Mouse (Mus musculus) MEL (cell line): ENCODE results near the gene Frs2. TPM values are rescaled to one million over a fixed set of nuclear protein-coding genes. Genes with fewer than 3 reads are reported as not detected.

Source experiments
- DNase-seq: peaks from one replicate; pipeline ENCODE4 v3.0.0; 2011; ENCODE audit warnings: low read depth, low spot score
- H3K27ac ChIP-seq: 2 replicates; pipeline ENCODE4 v1.5.1; 2012; ENCODE audit warnings: low read depth, mild to moderate bottlenecking, control low read depth, low read length, moderate library complexity; ENCODE audit not compliant: control insufficient read depth
- H3K27me3 ChIP-seq, 2 experiments: fragments of 150-350 bp in 1 of 2; sonication (generic) in 1 of 2; 2 replicates each; pipeline ENCODE4 v1.6.1; 2012; ENCODE audit warnings: low read length in 2 of 2, mild to moderate bottlenecking in 2 of 2, improper control_type of control experiment in 1 of 2, moderate library complexity in 1 of 2; ENCODE audit not compliant: insufficient read depth in 2 of 2, control insufficient read depth in 1 of 2
- H3K36me3 ChIP-seq, 2 experiments: 2 replicates each; pipeline ENCODE4 v1.6.1; 2012 to 2014; ENCODE audit warnings: low read length in 2 of 2, improper control_type of control experiment in 1 of 2, inconsistent platforms in 1 of 2, mild to moderate bottlenecking in 1 of 2; ENCODE audit not compliant: insufficient read depth in 2 of 2, control insufficient read depth in 1 of 2
- H3K4me1 ChIP-seq, 2 experiments: fragments of 150-350 bp in 1 of 2; sonication (generic) in 1 of 2; 2 replicates each; pipeline ENCODE4 v1.6.1; 2012; ENCODE audit warnings: low read length in 2 of 2, improper control_type of control experiment in 1 of 2, mild to moderate bottlenecking in 1 of 2; ENCODE audit not compliant: insufficient read depth in 2 of 2, control insufficient read depth in 1 of 2
- H3K4me3 ChIP-seq, 2 experiments: fragments of 150-350 bp in 1 of 2; sonication (generic) in 1 of 2; 2 replicates each; pipeline ENCODE4 v1.5.1; 2012; ENCODE audit warnings: low read depth in 2 of 2, low read length in 2 of 2, mild to moderate bottlenecking in 2 of 2, moderate library complexity in 2 of 2, control low read depth in 1 of 2, improper control_type of control experiment in 1 of 2; ENCODE audit not compliant: control insufficient read depth in 1 of 2, insufficient read depth in 1 of 2
- H3K79me2 ChIP-seq: 2 replicates; pipeline ENCODE4 v1.6.1; 2012; ENCODE audit warnings: mild to moderate bottlenecking, low read length, moderate library complexity; ENCODE audit not compliant: control insufficient read depth, poor library complexity, insufficient read depth
- H3K9ac ChIP-seq: 2 replicates; pipeline ENCODE4 v1.6.1; 2012; ENCODE audit warnings: low read depth, mild to moderate bottlenecking, control low read depth, low read length, moderate library complexity; ENCODE audit not compliant: control insufficient read depth, poor library complexity, severe bottlenecking
- H3K9me3 ChIP-seq: fragments of 150-350 bp; sonication (generic); replicated peaks from 2 replicates; pipeline ENCODE4 v1.6.1; 2012; ENCODE audit warnings: mild to moderate bottlenecking, low read length, improper control_type of control experiment, moderate library complexity; ENCODE audit not compliant: insufficient read depth
- BHLHE40 ChIP-seq: IDR thresholded peaks from 2 replicates; pipeline ENCODE4 v1.6.1; 2012; ENCODE audit warnings: low read depth, mild to moderate bottlenecking, inconsistent platforms, low read length, improper control_type of control experiment, borderline replicate concordance
- CHD1 ChIP-seq: IDR thresholded peaks from 2 replicates; pipeline ENCODE4 v1.6.1; 2012; ENCODE audit warnings: low read depth, mild to moderate bottlenecking, inconsistent platforms, low read length, improper control_type of control experiment
- ELF1 ChIP-seq: IDR thresholded peaks from 2 replicates; pipeline ENCODE4 v1.6.1; 2014; ENCODE audit warnings: low read depth, mild to moderate bottlenecking, inconsistent platforms, low read length, improper control_type of control experiment, moderate library complexity
- EP300 ChIP-seq, 2 experiments: IDR thresholded peaks; 2 replicates each; pipeline ENCODE4 v1.6.1; 2011; ENCODE audit warnings: improper control_type of control experiment in 2 of 2, low read length in 2 of 2, low read depth in 1 of 2, mild to moderate bottlenecking in 1 of 2
- ETS1 ChIP-seq: IDR thresholded peaks from 2 replicates; pipeline ENCODE4 v1.6.1; 2012; ENCODE audit warnings: low read depth, mild to moderate bottlenecking, inconsistent platforms, low read length, improper control_type of control experiment, moderate library complexity
- JUND ChIP-seq: IDR thresholded peaks from 2 replicates; pipeline ENCODE4 v1.6.1; 2011; ENCODE audit warnings: low read depth, mild to moderate bottlenecking, improper control_type of control experiment, low read length
- MAFK ChIP-seq: IDR thresholded peaks from 2 replicates; pipeline ENCODE4 v1.6.1; 2011; ENCODE audit warnings: low read depth, mild to moderate bottlenecking, low read length, improper control_type of control experiment, borderline replicate concordance
- MAX ChIP-seq: IDR thresholded peaks from 2 replicates; pipeline ENCODE4 v1.6.1; 2011; ENCODE audit warnings: low read length, improper control_type of control experiment
- MXI1 ChIP-seq: IDR thresholded peaks from 2 replicates; pipeline ENCODE4 v1.6.1; 2011; ENCODE audit warnings: mild to moderate bottlenecking, low read depth, low read length, improper control_type of control experiment
- MYB ChIP-seq: IDR thresholded peaks from 2 replicates; pipeline ENCODE4 v1.6.1; 2011; ENCODE audit warnings: mild to moderate bottlenecking, low read depth, low read length, improper control_type of control experiment
- MYC ChIP-seq: IDR thresholded peaks from 2 replicates; pipeline ENCODE4 v1.6.1; 2011; ENCODE audit warnings: low read depth, mild to moderate bottlenecking, low read length, improper control_type of control experiment, moderate library complexity
- POLR2AphosphoS2 ChIP-seq: IDR thresholded peaks from 2 replicates; pipeline ENCODE4 v1.6.1; 2011; ENCODE audit warnings: low read length, improper control_type of control experiment
- RCOR1 ChIP-seq: IDR thresholded peaks from 2 replicates; pipeline ENCODE4 v1.6.1; 2012; ENCODE audit warnings: low read depth, mild to moderate bottlenecking, inconsistent platforms, low read length, improper control_type of control experiment
- SMC3 ChIP-seq: IDR thresholded peaks from 2 replicates; pipeline ENCODE4 v1.6.1; 2011; ENCODE audit warnings: low read depth, low read length, improper control_type of control experiment
- TAL1 ChIP-seq: IDR thresholded peaks from 2 replicates; pipeline ENCODE4 v1.6.1; 2012; ENCODE audit warnings: mild to moderate bottlenecking, inconsistent platforms, low read length, moderate library complexity, mixed read lengths
- USF1 ChIP-seq: IDR thresholded peaks from 2 replicates; pipeline ENCODE4 v1.6.1; 2014; ENCODE audit warnings: low read depth, mild to moderate bottlenecking, inconsistent platforms, low read length, improper control_type of control experiment, moderate library complexity
- USF2 ChIP-seq, 2 experiments: IDR thresholded peaks; 2 replicates each; pipeline ENCODE4 v1.6.1; 2011 to 2012; ENCODE audit warnings: improper control_type of control experiment in 2 of 2, low read length in 2 of 2, borderline replicate concordance in 1 of 2, inconsistent platforms in 1 of 2, low read depth in 1 of 2, mild to moderate bottlenecking in 1 of 2; ENCODE audit not compliant: insufficient read depth in 1 of 2
- ZC3H11A ChIP-seq: IDR thresholded peaks from 2 replicates; pipeline ENCODE4 v1.6.1; 2012; ENCODE audit warnings: low read depth, mild to moderate bottlenecking, inconsistent platforms, low read length, improper control_type of control experiment
- ZKSCAN1 ChIP-seq: IDR thresholded peaks from 2 replicates; pipeline ENCODE4 v1.6.1; 2012; ENCODE audit warnings: low read depth, mild to moderate bottlenecking, inconsistent platforms, low read length, improper control_type of control experiment, moderate library complexity
- ZNF384 ChIP-seq: IDR thresholded peaks from 2 replicates; pipeline ENCODE4 v1.6.1; 2012; ENCODE audit warnings: low read depth, mild to moderate bottlenecking, inconsistent platforms, low read length, improper control_type of control experiment
- polyA plus RNA-seq, 2 experiments: library from polyadenylated mRNA; stranded (reverse) in 1 of 2; unstranded in 1 of 2; fragments of >175 nt in 1 of 2; fragments of >200 nt in 1 of 2; gene quantifications; 2 replicates each; pipeline versions ENCODE4 v1.2.1 to v1.2.4; 2012; ENCODE audit warnings: low replicate concordance in 2 of 2, low read depth in 1 of 2; ENCODE audit not compliant: insufficient read length in 2 of 2, insufficient read depth in 1 of 2, missing spikeins in 1 of 2
- total RNA-seq: library from RNA; depleted of rRNA; stranded (reverse); fragments of 300-350 nt; gene quantifications from 2 replicates; pipeline ENCODE4 v1.2.3, GENCODE M21; 2012

Gene Frs2
- total and polyA plus RNA-seq, 3 experiments = 6.7 to 129 (median 11.8) TPM

- Histone ChIP-seq H3K4me3 (peak overlapping the region; percentile 69 to 83), H3K9me3 (no peaks in the 10 kb centered on the region), H3K27me3 (no peaks in the 10 kb centered on the region; a peak in 1 of 4 replicates), H3K36me3 (peaks cover 0 to 28% of the 10 kb centered on the region in 2 experiments; a peak in 2 of 4 replicates), H3K9ac (peak overlapping the region; percentile 74), H3K27ac (peak overlapping the region; percentile 31; the same call in 1 of the 2 replicates), H3K79me2 (peaks cover 30% of the 10 kb centered on the region), H3K4me1 (peaks cover 9 to 23% of the 10 kb centered on the region in 2 experiments)
- peak; percentile 52 for DNase-seq
- TF ChIP-seq RCOR1 (no peak), BHLHE40 (no peak), ZNF384 (no peak), EP300 (IDR thresholded peaks at IDR 0.05; ENCODE audit: low read depth in 1 of 2, low read length in 2 of 2) (no peak), MAFK (no peak), ZC3H11A (no peak), TAL1 (no peak), ZKSCAN1 (no peak), JUND (no peak), SMC3 (no peak), USF1 (no peak), MYB (no peak), USF2 (IDR thresholded peaks at IDR 0.05; ENCODE audit: borderline replicate concordance in 1 of 2, insufficient read depth in 1 of 2, low read depth in 1 of 2, low read length in 2 of 2) (no peak), ETS1 (no peak), MAX (no peak), POLR2AphosphoS2 (no peak), MYC (no peak), CHD1 (no peak), ELF1 (no peak), MXI1 (no peak)
Observed at GRCm38 (mm10) chr10:117149241-117149640, 907 bp upstream of the Frs2 start.
